Mouse (Mus musculus): ENCODE data around the gene Chsy1. TPM values are rescaled to one million over a fixed set of nuclear protein-coding genes. Genes with fewer than 3 reads are reported as not detected.

Chsy1 gene
- polyA plus RNA-seq, 1 experiment from 2014 or later: 12.5 TPM

GRCm38 (mm10) chr7:66201657-66202056, 92.3 kb downstream of the Chsy1 start:
- Histone ChIP-seq H3K9ac (no peak overlapping the region), H3K27me3 (no peaks in the 10 kb centered on the region), H3K4me3 (no peak overlapping the region), H3K9me3 (0 out of 2 replicates have a peak, but pooled peaks cover 4% of the 10 kb centered on the region), H3K27ac (no peak overlapping the region), H3K4me1 (replicated peaks) (peaks cover 18% of the 10 kb centered on the region), H3K36me3 (no peaks in the 10 kb centered on the region), H3K4me2 (no peak overlapping the region)
- ATAC-seq (ENCODE audit: low FRiP score): no peak
- 95% methylated on average over 2 of the region's 2 CpGs for WGBS

- Histone ChIP-seq H3K4me2 (no peak overlapping the region), H3K4me3 (no peak overlapping the region), H3K9ac (no peak overlapping the region), H3K9me3 (0 out of 2 replicates have a peak, but pooled peaks cover 3% of the 10 kb centered on the region), H3K4me1 (replicated peaks) (no peaks in the 10 kb centered on the region), H3K27me3 (no peaks in the 10 kb centered on the region), H3K27ac (no peak overlapping the region), H3K36me3 (no peaks in the 10 kb centered on the region)
- no peak for ATAC-seq (ENCODE audit: low FRiP score)
- 89% methylated on average over 2 of the region's 2 CpGs for WGBS
Measured at GRCm38 (mm10) chr7:66209920-66210319, 100.6 kb downstream of the Chsy1 start.

GRCm38 (mm10) chr7:66212887-66213286, 103.6 kb downstream of the Chsy1 start:
- Histone ChIP-seq H3K4me1 (replicated peaks) (peaks cover 11% of the 10 kb centered on the region; the same call in 1 of the 2 replicates), H3K9ac (no peak overlapping the region), H3K36me3 (no peaks in the 10 kb centered on the region), H3K9me3 (no peaks in the 10 kb centered on the region), H3K4me2 (no peak overlapping the region), H3K4me3 (no peak overlapping the region), H3K27me3 (no peaks in the 10 kb centered on the region), H3K27ac (no peak overlapping the region)
- no peak for ATAC-seq (ENCODE audit: low FRiP score)
- WGBS: 100% methylated on average over 1 of the region's 1 CpGs

GRCm38 (mm10) chr7:66214477-66214876, 105.2 kb downstream of the Chsy1 start:
- WGBS: 63% methylated on average over 6 of the region's 6 CpGs

GRCm38 (mm10) chr7:66215911-66216310, 106.6 kb downstream of the Chsy1 start:
- Histone ChIP-seq H3K27me3 (no peaks in the 10 kb centered on the region), H3K9me3 (no peaks in the 10 kb centered on the region), H3K4me2 (no peak overlapping the region), H3K36me3 (no peaks in the 10 kb centered on the region), H3K4me1 (replicated peaks) (peaks cover 26% of the 10 kb centered on the region), H3K27ac (no peak overlapping the region), H3K9ac (no peak overlapping the region), H3K4me3 (no peak overlapping the region)
- 90% methylated on average over 1 of the region's 1 CpGs for WGBS
- ATAC-seq (ENCODE audit: low FRiP score): no peak

More at GRCm38 (mm10) chr7:66214477-66214876, 105.2 kb downstream of the Chsy1 start:
- Histone ChIP-seq H3K4me2 (no peak overlapping the region), H3K9me3 (no peaks in the 10 kb centered on the region), H3K4me1 (replicated peaks) (peaks cover 24% of the 10 kb centered on the region), H3K4me3 (no peak overlapping the region), H3K27me3 (no peaks in the 10 kb centered on the region), H3K27ac (no peak overlapping the region), H3K36me3 (no peaks in the 10 kb centered on the region), H3K9ac (no peak overlapping the region)
- no peak for ATAC-seq (ENCODE audit: low FRiP score)

- no peaks in the 10 kb centered on the region for H3K36me3 ChIP-seq
- H3K27me3 ChIP-seq: no peaks in the 10 kb centered on the region
- no peaks in the 10 kb centered on the region for H3K9me3 ChIP-seq
- WGBS: 81% methylated on average over 7 of the region's 7 CpGs
- H3K27ac ChIP-seq: no peak overlapping the region
- no peak overlapping the region for H3K4me3 ChIP-seq
- peaks cover 26% of the 10 kb centered on the region for H3K4me1 ChIP-seq (replicated peaks)
- ATAC-seq (ENCODE audit: low FRiP score): no peak
- H3K9ac ChIP-seq: no peak overlapping the region
- no peak overlapping the region for H3K4me2 ChIP-seq
Measured at GRCm38 (mm10) chr7:66217011-66217410, 107.7 kb downstream of the Chsy1 start.

- Histone ChIP-seq H3K36me3 (no peaks in the 10 kb centered on the region), H3K9me3 (no peaks in the 10 kb centered on the region), H3K4me1 (replicated peaks) (peaks cover 28% of the 10 kb centered on the region), H3K9ac (no peak overlapping the region), H3K4me2 (no peak overlapping the region), H3K27ac (peak overlapping the region; percentile 13; the same call in 1 of the 2 replicates), H3K27me3 (no peaks in the 10 kb centered on the region), H3K4me3 (no peak overlapping the region)
- ATAC-seq (ENCODE audit: low FRiP score): no peak
- 68% methylated on average over 7 of the region's 7 CpGs for WGBS
Measured at GRCm38 (mm10) chr7:66217531-66218094, 108.3 kb downstream of the Chsy1 start.

GRCm38 (mm10) chr7:66218193-66219014, 109.1 kb downstream of the Chsy1 start:
- Histone ChIP-seq H3K4me2 (no peak overlapping the region), H3K27me3 (no peaks in the 10 kb centered on the region), H3K9ac (no peak overlapping the region), H3K4me1 (replicated peaks) (peaks cover 30% of the 10 kb centered on the region), H3K36me3 (no peaks in the 10 kb centered on the region), H3K4me3 (no peak overlapping the region), H3K9me3 (no peaks in the 10 kb centered on the region), H3K27ac (peak overlapping the region; percentile 13)
- 0 out of 2 replicates have a peak, but pooled peaks have one; percentile 13 for ATAC-seq (ENCODE audit: low FRiP score)
- WGBS: 34% methylated on average over 9 of the region's 9 CpGs

- H3K4me2 ChIP-seq: no peak overlapping the region
- H3K4me1 ChIP-seq (replicated peaks): peaks cover 30% of the 10 kb centered on the region
- no peak for ATAC-seq (ENCODE audit: low FRiP score)
- no peaks in the 10 kb centered on the region for H3K27me3 ChIP-seq
- H3K36me3 ChIP-seq: no peaks in the 10 kb centered on the region
- WGBS: 89% methylated on average over 4 of the region's 4 CpGs
- no peaks in the 10 kb centered on the region for H3K9me3 ChIP-seq
- no peak overlapping the region for H3K9ac ChIP-seq
- H3K4me3 ChIP-seq: no peak overlapping the region
- no peak overlapping the region for H3K27ac ChIP-seq
Measured at GRCm38 (mm10) chr7:66219028-66219793, 109.9 kb downstream of the Chsy1 start.

- 78% methylated on average over 4 of the region's 4 CpGs for WGBS
- no peaks in the 10 kb centered on the region for H3K9me3 ChIP-seq
- no peak overlapping the region for H3K27ac ChIP-seq
- peaks cover 30% of the 10 kb centered on the region for H3K4me1 ChIP-seq (replicated peaks)
- H3K27me3 ChIP-seq: no peaks in the 10 kb centered on the region
- ATAC-seq (ENCODE audit: low FRiP score): no peak
- no peak overlapping the region for H3K9ac ChIP-seq
- H3K36me3 ChIP-seq: no peaks in the 10 kb centered on the region
- no peak overlapping the region for H3K4me2 ChIP-seq
- H3K4me3 ChIP-seq: no peak overlapping the region
Measured at GRCm38 (mm10) chr7:66219794-66220227, 110.5 kb downstream of the Chsy1 start.

GRCm38 (mm10) chr7:66222621-66223091, 113.3 kb downstream of the Chsy1 start:
- H3K4me2 ChIP-seq: no peak overlapping the region
- no peak overlapping the region for H3K9ac ChIP-seq
- H3K4me3 ChIP-seq: no peak overlapping the region
- H3K4me1 ChIP-seq (replicated peaks): peaks cover 21% of the 10 kb centered on the region
- WGBS: 12% methylated on average over 8 of the region's 8 CpGs
- no peak for ATAC-seq (ENCODE audit: low FRiP score)
- no peaks in the 10 kb centered on the region for H3K36me3 ChIP-seq
- H3K27ac ChIP-seq: no peak overlapping the region
- H3K27me3 ChIP-seq: no peaks in the 10 kb centered on the region
- H3K9me3 ChIP-seq: no peaks in the 10 kb centered on the region
